Mouse (Mus musculus) kidney, postnatal 4 days (tissue): Measurements from ENCODE around the gene Ccser1.

ENCODE experiments used
- DNase-seq, 2 experiments: peaks; one replicate each; pipeline ENCODE4 v3.0.0; 2021; ENCODE audit warnings: mixed read lengths in 2 of 2

Ccser1 gene

GRCm38 (mm10) chr6:61300441-61300840, 120.3 kb downstream of the Ccser1 start:
- DNase-seq, result no peak

- DNase-seq, result no peak
Measured at GRCm38 (mm10) chr6:61300975-61301374, 120.9 kb downstream of the Ccser1 start.

- peak; percentile 12 to 18 for DNase-seq
Measured at GRCm38 (mm10) chr6:61301631-61302030, 121.5 kb downstream of the Ccser1 start.

- no peak for DNase-seq
Measured at GRCm38 (mm10) chr6:61311324-61312091, 131.4 kb downstream of the Ccser1 start.

GRCm38 (mm10) chr6:61315884-61316601, 135.9 kb downstream of the Ccser1 start:
- peak; percentile 44 to 61 for DNase-seq

GRCm38 (mm10) chr6:61320842-61321241, 140.7 kb downstream of the Ccser1 start:
- DNase-seq, result no peak

GRCm38 (mm10) chr6:61322328-61322727, 142.2 kb downstream of the Ccser1 start:
- DNase-seq, result no peak

- no peak for DNase-seq
Measured at GRCm38 (mm10) chr6:61326131-61326530, 146.0 kb downstream of the Ccser1 start.

GRCm38 (mm10) chr6:61328981-61329380, 148.9 kb downstream of the Ccser1 start:
- DNase-seq, result no peak

GRCm38 (mm10) chr6:61329593-61330540, 149.7 kb downstream of the Ccser1 start:
- no peak for DNase-seq

GRCm38 (mm10) chr6:61334466-61334865, 154.3 kb downstream of the Ccser1 start:
- DNase-seq, result no peak

- peak in 1 of 2 experiments; percentile 2 for DNase-seq
Measured at GRCm38 (mm10) chr6:61347045-61347838, 167.1 kb downstream of the Ccser1 start.

- no peak for DNase-seq
Measured at GRCm38 (mm10) chr6:61363722-61364121, 183.6 kb downstream of the Ccser1 start.

GRCm38 (mm10) chr6:61382526-61382925, 202.4 kb downstream of the Ccser1 start:
- DNase-seq, result no peak

GRCm38 (mm10) chr6:61382991-61383390, 202.9 kb downstream of the Ccser1 start:
- DNase-seq, result no peak

- DNase-seq, result no peak
Measured at GRCm38 (mm10) chr6:61387046-61387445, 206.9 kb downstream of the Ccser1 start.

- no peak for DNase-seq
Measured at GRCm38 (mm10) chr6:61427490-61427889, 247.4 kb downstream of the Ccser1 start.

- DNase-seq, result peak; percentile 6 to 20
Measured at GRCm38 (mm10) chr6:61430881-61431725, 251.0 kb downstream of the Ccser1 start.

GRCm38 (mm10) chr6:61431726-61431984, 251.5 kb downstream of the Ccser1 start:
- DNase-seq, result no peak

- no peak for DNase-seq
Measured at GRCm38 (mm10) chr6:61432167-61432566, 252.0 kb downstream of the Ccser1 start.

GRCm38 (mm10) chr6:61432703-61433102, 252.6 kb downstream of the Ccser1 start:
- DNase-seq, result no peak
